Mouse (Mus musculus) midbrain, embryonic 10.5 days (tissue): ENCODE results near the gene Dlgap1. TPM values are rescaled to one million over a fixed set of nuclear protein-coding genes. Genes with fewer than 3 reads are reported as not detected.

Experiments used
- DNase-seq: peaks from one replicate; pipeline ENCODE4 v3.0.0-alpha.2; 2017; ENCODE audit warnings: low spot score
- H3K27ac ChIP-seq: fragments of 300-500 bp; sonication (generic); replicated peaks from 2 replicates; pipeline ENCODE4 v1.5.1; 2016; ENCODE audit warnings: mild to moderate bottlenecking
- H3K27me3 ChIP-seq: fragments of 300-500 bp; sonication (generic); 2 replicates; pipeline ENCODE4 v1.6.1; 2016; ENCODE audit warnings: low read depth, mild to moderate bottlenecking; ENCODE audit not compliant: poor library complexity, severe bottlenecking
- H3K36me3 ChIP-seq: fragments of 300-500 bp; sonication (generic); 2 replicates; pipeline ENCODE4 v1.6.1; 2016; ENCODE audit warnings: mild to moderate bottlenecking, moderate library complexity
- H3K4me1 ChIP-seq: fragments of 300-500 bp; sonication (generic); 2 replicates; pipeline ENCODE4 v1.6.1; 2016
- H3K4me3 ChIP-seq: fragments of 300-500 bp; sonication (generic); 2 replicates; pipeline ENCODE4 v1.5.1; 2016; ENCODE audit warnings: mild to moderate bottlenecking, moderate library complexity
- H3K9me3 ChIP-seq: fragments of 300-500 bp; sonication (generic); replicated peaks from 2 replicates; pipeline ENCODE4 v1.6.1; 2016; ENCODE audit warnings: mild to moderate bottlenecking
- WGBS: fragments of 180-500 bp; shearing (Covaris S2); methylation state at CpG from one replicate; pipeline ENCODE4 v1.1.7; 2016; 5-methylcytosine and 5-hydroxymethylcytosine counted together
- polyA plus RNA-seq: library from polyadenylated mRNA; unstranded; fragments of >200 nt; fragmentation: Nextera tagmentation; extraction: Ambion mirVana; gene quantifications from 2 replicates; pipeline ENCODE4 v1.2.1, GENCODE M21; 2016

Dlgap1 gene
- polyA plus RNA-seq, 1 experiment from 2014 or later, result 1.0 TPM

GRCm38 (mm10) chr17:70022618-70023017, 53.7 kb downstream of the Dlgap1 start:
- Histone ChIP-seq H3K9me3 (no peaks in the 10 kb centered on the region), H3K27ac (no peak overlapping the region), H3K4me3 (no peak overlapping the region), H3K27me3 (no peaks in the 10 kb centered on the region), H3K4me1 (no peaks in the 10 kb centered on the region), H3K36me3 (no peaks in the 10 kb centered on the region)
- no peak for DNase-seq
- WGBS, result 74% methylated on average over 2 of the region's 2 CpGs

GRCm38 (mm10) chr17:70034862-70035261, 66.0 kb downstream of the Dlgap1 start:
- no peak for DNase-seq
- H3K27ac ChIP-seq, result no peak overlapping the region
- no peaks in the 10 kb centered on the region for H3K27me3 ChIP-seq
- no peaks in the 10 kb centered on the region for H3K4me1 ChIP-seq
- no peaks in the 10 kb centered on the region for H3K9me3 ChIP-seq
- WGBS, result 88% methylated on average over 2 of the region's 2 CpGs
- H3K4me3 ChIP-seq, result no peak overlapping the region
- H3K36me3 ChIP-seq, result no peaks in the 10 kb centered on the region

DNA sequence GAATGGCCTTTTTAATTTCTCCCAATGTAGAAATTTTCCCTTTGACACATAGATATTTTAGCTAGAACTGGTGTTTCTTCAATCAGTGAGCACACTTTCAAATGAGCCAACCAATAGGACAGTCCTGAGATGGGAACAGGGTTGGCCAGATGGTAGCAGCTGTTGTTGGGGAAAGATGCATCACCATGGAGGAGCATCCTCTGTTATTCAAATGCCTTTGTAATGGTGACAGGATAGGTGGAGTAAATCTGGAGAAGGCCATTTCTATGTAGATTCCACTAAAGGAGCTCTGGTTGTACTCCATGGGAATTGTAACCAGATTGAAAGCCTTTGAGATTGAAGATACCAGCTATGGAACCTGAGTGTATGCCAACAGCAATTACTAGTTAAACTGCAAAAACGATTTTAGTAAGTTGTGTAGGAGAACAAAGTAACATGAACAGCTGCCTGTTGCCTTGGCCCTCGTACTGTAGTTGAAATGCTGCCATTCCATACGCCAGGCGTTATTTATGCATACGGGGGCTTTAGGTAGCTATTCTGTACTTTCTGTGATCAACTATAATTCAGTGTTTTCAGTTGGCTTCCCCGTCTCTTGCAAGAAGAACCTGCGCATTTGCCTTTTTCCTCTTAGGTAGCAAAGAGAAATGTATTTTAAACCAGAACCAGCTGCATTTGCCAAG, 72.0 kb downstream of the Dlgap1 start:
- H3K27ac ChIP-seq, result no peak overlapping the region
- no peaks in the 10 kb centered on the region for H3K27me3 ChIP-seq
- H3K9me3 ChIP-seq, result no peaks in the 10 kb centered on the region
- DNase-seq, result no peak
- 80% methylated on average over 7 of the region's 7 CpGs for WGBS
- no peak overlapping the region for H3K4me3 ChIP-seq
- no peaks in the 10 kb centered on the region for H3K4me1 ChIP-seq
- no peaks in the 10 kb centered on the region for H3K36me3 ChIP-seq

GRCm38 (mm10) chr17:70068281-70068680, 99.4 kb downstream of the Dlgap1 start:
- H3K4me1 ChIP-seq, result no peaks in the 10 kb centered on the region
- no peak overlapping the region for H3K27ac ChIP-seq
- no peaks in the 10 kb centered on the region for H3K27me3 ChIP-seq
- no peaks in the 10 kb centered on the region for H3K36me3 ChIP-seq
- H3K9me3 ChIP-seq, result no peaks in the 10 kb centered on the region
- DNase-seq, result no peak
- H3K4me3 ChIP-seq, result no peak overlapping the region
- 84% methylated on average over 6 of the region's 6 CpGs for WGBS

GRCm38 (mm10) chr17:70072066-70072465, 103.2 kb downstream of the Dlgap1 start:
- 75% methylated on average over 2 of the region's 2 CpGs for WGBS
- H3K9me3 ChIP-seq, result no peaks in the 10 kb centered on the region
- no peak for DNase-seq
- H3K27ac ChIP-seq, result no peak overlapping the region
- no peaks in the 10 kb centered on the region for H3K4me1 ChIP-seq
- no peaks in the 10 kb centered on the region for H3K36me3 ChIP-seq
- no peak overlapping the region for H3K4me3 ChIP-seq
- no peaks in the 10 kb centered on the region for H3K27me3 ChIP-seq

DNA sequence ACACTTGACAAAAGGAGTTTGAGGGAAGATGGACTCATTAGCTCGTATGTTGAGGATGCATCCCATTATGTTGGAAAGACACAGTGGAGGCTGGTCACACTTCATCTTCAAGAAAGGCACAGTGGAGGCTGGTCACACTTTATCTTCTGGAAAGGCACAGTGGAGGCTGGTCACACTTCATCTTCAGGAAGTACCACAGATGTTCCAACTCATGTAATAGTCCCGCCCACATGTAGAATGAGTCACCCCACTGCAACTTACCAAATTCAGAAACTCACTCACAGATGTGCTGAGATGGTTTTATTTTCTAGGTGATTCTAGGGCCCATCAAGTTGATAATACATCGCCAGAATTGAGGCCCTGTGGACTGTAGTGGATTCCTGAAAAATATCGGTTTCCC, 119.3 kb downstream of the Dlgap1 start:
- no peak overlapping the region for H3K4me3 ChIP-seq
- no peaks in the 10 kb centered on the region for H3K9me3 ChIP-seq
- 95% methylated on average over 4 of the region's 4 CpGs for whole genome bisulfite sequencing
- no peak for DNase-seq
- H3K36me3 ChIP-seq, result no peaks in the 10 kb centered on the region
- no peaks in the 10 kb centered on the region for H3K4me1 ChIP-seq
- no peaks in the 10 kb centered on the region for H3K27me3 ChIP-seq
- H3K27ac ChIP-seq, result no peak overlapping the region

GRCm38 (mm10) chr17:70090737-70091136, 121.9 kb downstream of the Dlgap1 start:
- DNase-seq, result no peak
- H3K9me3 ChIP-seq, result no peaks in the 10 kb centered on the region
- no peak overlapping the region for H3K4me3 ChIP-seq
- no peaks in the 10 kb centered on the region for H3K4me1 ChIP-seq
- no peaks in the 10 kb centered on the region for H3K36me3 ChIP-seq
- WGBS, result 89% methylated on average over 2 of the region's 2 CpGs
- H3K27ac ChIP-seq, result no peak overlapping the region
- no peaks in the 10 kb centered on the region for H3K27me3 ChIP-seq

DNA sequence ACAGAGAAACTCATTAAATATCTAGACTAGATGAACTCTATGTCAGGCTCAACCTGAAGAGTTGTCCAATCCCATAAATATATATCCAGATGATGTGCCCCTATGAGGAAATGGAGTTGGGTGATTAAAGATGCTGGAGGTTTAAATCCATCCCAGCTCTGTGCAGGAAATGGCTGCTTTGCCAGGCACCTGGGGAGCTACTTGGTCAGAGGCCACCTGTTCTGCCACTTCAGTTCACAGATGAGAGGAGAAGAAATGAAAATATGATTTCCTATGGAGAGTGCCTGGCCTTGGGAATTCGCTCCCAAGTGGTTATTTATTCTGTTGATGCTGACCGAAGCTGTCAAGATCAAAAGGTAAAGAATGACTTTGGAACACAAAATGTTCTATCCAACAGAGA, 160.3 kb downstream of the Dlgap1 start:
- DNase-seq, result no peak
- no peaks in the 10 kb centered on the region for H3K9me3 ChIP-seq
- WGBS, result 89% methylated on average over 2 of the region's 2 CpGs
- H3K4me1 ChIP-seq, result no peaks in the 10 kb centered on the region
- no peaks in the 10 kb centered on the region for H3K27me3 ChIP-seq
- no peaks in the 10 kb centered on the region for H3K36me3 ChIP-seq
- no peak overlapping the region for H3K4me3 ChIP-seq
- no peak overlapping the region for H3K27ac ChIP-seq

- H3K27ac ChIP-seq, result no peak overlapping the region
- H3K9me3 ChIP-seq, result no peaks in the 10 kb centered on the region
- DNase-seq, result no peak
- WGBS, result 97% methylated on average over 2 of the region's 2 CpGs
- H3K27me3 ChIP-seq, result no peaks in the 10 kb centered on the region
- no peaks in the 10 kb centered on the region for H3K36me3 ChIP-seq
- no peaks in the 10 kb centered on the region for H3K4me1 ChIP-seq
- no peak overlapping the region for H3K4me3 ChIP-seq
These were observed 201.0 kb downstream of the Dlgap1 start for GRCm38 (mm10) chr17:70169831-70170230.

- Histone ChIP-seq H3K27me3 (no peaks in the 10 kb centered on the region), H3K9me3 (no peaks in the 10 kb centered on the region), H3K4me1 (no peaks in the 10 kb centered on the region), H3K4me3 (no peak overlapping the region), H3K27ac (no peak overlapping the region), H3K36me3 (no peaks in the 10 kb centered on the region)
- no peak for DNase-seq
- 88% methylated on average over 9 of the region's 9 CpGs for WGBS
These were observed 203.7 kb downstream of the Dlgap1 start for GRCm38 (mm10) chr17:70172500-70173036.

- no peaks in the 10 kb centered on the region for H3K36me3 ChIP-seq
- WGBS, result 89% methylated on average over 6 of the region's 6 CpGs
- no peaks in the 10 kb centered on the region for H3K4me1 ChIP-seq
- H3K4me3 ChIP-seq, result no peak overlapping the region
- no peaks in the 10 kb centered on the region for H3K27me3 ChIP-seq
- H3K9me3 ChIP-seq, result no peaks in the 10 kb centered on the region
- DNase-seq, result no peak
- H3K27ac ChIP-seq, result no peak overlapping the region
These were observed 205.0 kb downstream of the Dlgap1 start for GRCm38 (mm10) chr17:70173916-70174315.

GRCm38 (mm10) chr17:70191228-70191627, 222.4 kb downstream of the Dlgap1 start:
- H3K4me1 ChIP-seq, result no peaks in the 10 kb centered on the region
- no peak overlapping the region for H3K4me3 ChIP-seq
- no peaks in the 10 kb centered on the region for H3K36me3 ChIP-seq
- no peak overlapping the region for H3K27ac ChIP-seq
- H3K9me3 ChIP-seq, result no peaks in the 10 kb centered on the region
- WGBS, result 91% methylated on average over 6 of the region's 6 CpGs
- H3K27me3 ChIP-seq, result no peaks in the 10 kb centered on the region
- no peak for DNase-seq

GRCm38 (mm10) chr17:70222891-70223290, 254.0 kb downstream of the Dlgap1 start:
- H3K27ac ChIP-seq, result no peak overlapping the region
- H3K27me3 ChIP-seq, result no peaks in the 10 kb centered on the region
- no peaks in the 10 kb centered on the region for H3K9me3 ChIP-seq
- no peak overlapping the region for H3K4me3 ChIP-seq
- H3K4me1 ChIP-seq, result no peaks in the 10 kb centered on the region
- 83% methylated on average over 3 of the region's 3 CpGs for WGBS
- no peak for DNase-seq
- no peaks in the 10 kb centered on the region for H3K36me3 ChIP-seq
